Comparison of ENCODE assay signal across 28 mouse cellular contexts in the genomic region with DNA sequence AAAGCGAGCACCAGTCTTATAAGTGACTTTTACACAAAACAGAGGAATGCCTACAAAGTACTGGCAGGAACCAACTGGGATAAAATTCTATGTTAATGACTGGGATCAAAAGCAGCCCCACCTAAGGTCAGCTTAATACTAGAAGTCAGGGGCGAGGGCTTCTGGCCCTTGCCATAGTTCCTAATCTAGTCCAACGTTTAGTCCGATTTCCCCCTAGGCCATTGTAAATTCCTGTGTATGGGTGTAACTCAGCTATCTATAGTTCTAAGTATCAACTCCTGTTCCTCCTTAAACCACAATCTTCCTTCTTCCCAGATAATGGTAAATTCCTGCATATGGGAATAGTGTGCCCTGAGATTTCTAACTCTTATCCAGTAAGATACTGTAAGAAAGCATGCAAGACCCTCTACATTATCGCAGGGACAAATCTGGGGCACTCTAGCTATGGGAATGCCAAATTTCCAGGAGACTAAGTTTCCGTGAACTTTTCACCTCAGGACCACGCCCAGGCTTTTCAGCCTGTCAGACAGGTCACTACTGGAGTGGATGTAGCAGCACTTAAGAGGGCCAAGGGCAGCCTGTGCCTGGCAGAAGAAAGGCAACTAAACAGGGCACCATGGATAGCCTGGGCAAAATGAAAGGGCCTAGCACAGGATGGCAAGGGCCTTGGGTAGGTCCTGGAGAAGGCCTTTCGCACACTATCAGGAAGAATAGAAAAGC. TPM values are rescaled to one million over a fixed set of nuclear protein-coding genes. Genes with fewer than 3 reads are reported as not detected.
A peak's percentile ranks its signal among the peaks of the same experiment; 100 is the strongest.
DNase-seq lines count a peak whose midpoint lies in the region; ATAC-seq and TF ChIP-seq lines count a peak whose summit lies in the region.
"Had no signal": no experiment of that assay in that cellular context is flagged by ENCODE, and none has a peak within 500 bp of the region (broad histone marks: within the 10 kb centered on the region; RNA-seq: fewer than 3 reads in every experiment).

No protein-coding gene starts in this region.

- no peaks in the 10 kb centered on the region for H3K27me3 ChIP-seq in heart, adult 2 months (ENCODE audit: control insufficient read depth, insufficient read depth, low read length)
- no peaks in the 10 kb centered on the region for H3K27me3 ChIP-seq in ES-Bruce4 (ENCODE audit: control insufficient read depth, insufficient read depth, low read length, poor library complexity, severe bottlenecking)
- H3K27me3 ChIP-seq in midbrain, embryonic 11.5 days (ENCODE audit: control insufficient read depth, insufficient read depth, low read length) = no peaks in the 10 kb centered on the region
- H3K27me3 ChIP-seq in stomach, postnatal 0 days (ENCODE audit: control insufficient read depth, insufficient read depth, low read length) = no peaks in the 10 kb centered on the region
- H3K27me3 ChIP-seq: embryonic facial prominence, embryonic 13.5 days; limb, embryonic 13.5 days; megakaryocyte, embryonic 14.5 days; midbrain, embryonic 13.5 days had no signal

- no peak for TF ChIP-seq EP300 in heart, adult 2 months (IDR thresholded peaks at IDR 0.05; ENCODE audit: insufficient read depth, low read depth, low read length)
- TF ChIP-seq EP300 in ES-Bruce4 (IDR thresholded peaks at IDR 0.05; ENCODE audit: insufficient read depth, low read depth, low read length) = no peak
- TF ChIP-seq EP300 in stomach, postnatal 0 days (optimal IDR thresholded peaks at IDR 0.05) = no peak

- peaks cover 4% of the 10 kb centered on the region for H3K36me3 ChIP-seq in heart, adult 2 months (ENCODE audit: control insufficient read depth, insufficient read depth, low read length)
- H3K36me3 ChIP-seq in ES-Bruce4 (ENCODE audit: control insufficient read depth, insufficient read depth, low read length, poor library complexity, severe bottlenecking) = no peaks in the 10 kb centered on the region
- no peaks in the 10 kb centered on the region for H3K36me3 ChIP-seq in midbrain, embryonic 11.5 days (ENCODE audit: control insufficient read depth, insufficient read depth, low read length)
- no peaks in the 10 kb centered on the region for H3K36me3 ChIP-seq in stomach, postnatal 0 days (ENCODE audit: control insufficient read depth, insufficient read depth, low read length)
- H3K36me3 ChIP-seq: embryonic facial prominence, embryonic 13.5 days; forebrain, embryonic 10.5 days; limb, embryonic 13.5 days; midbrain, embryonic 13.5 days had no signal

- no peaks in the 10 kb centered on the region for H3K79me2 ChIP-seq in heart, adult 2 months (replicated peaks; ENCODE audit: control insufficient read depth, insufficient read depth, low read length)

- H3K9ac ChIP-seq in heart, adult 2 months (ENCODE audit: low read depth, low read length) = no peak overlapping the region
- H3K9ac ChIP-seq in ES-Bruce4 (ENCODE audit: low read depth, poor library complexity, severe bottlenecking) = no peak overlapping the region
- no peak overlapping the region for H3K9ac ChIP-seq in midbrain, embryonic 11.5 days (ENCODE audit: low read length)
- H3K9ac ChIP-seq in stomach, postnatal 0 days (ENCODE audit: low read length) = no peak overlapping the region
- H3K9ac ChIP-seq: embryonic facial prominence, embryonic 13.5 days; limb, embryonic 13.5 days; midbrain, embryonic 13.5 days had no signal

- TF ChIP-seq CTCF in heart, adult 2 months (IDR thresholded peaks at IDR 0.05) = no peak
- TF ChIP-seq CTCF in ES-Bruce4 (IDR thresholded peaks at IDR 0.05; ENCODE audit: low read depth, low read length) = no peak
- TF ChIP-seq CTCF in stomach, postnatal 0 days (IDR thresholded peaks at IDR 0.05; ENCODE audit: low read depth) = no peak

- intact Hi-C loops in heart, adult 2 months (cut with DNase I) = loop anchor here (10.0 kb wide), 1 partner anchor 188 kb away; no protein-coding TSS in a partner anchor
- intact Hi-C loops in heart, postnatal 14 days (cut with DNase I) = loop anchor here (5.0 kb wide), 1 partner anchor 76 kb away; the partner anchor contains the start of genes Cab39l and Setdb2

- no peak for TF ChIP-seq POLR2A in heart, adult 2 months (IDR thresholded peaks at IDR 0.05; ENCODE audit: insufficient read depth, low read depth, low read length)
- no peak for TF ChIP-seq POLR2A in ES-Bruce4 (IDR thresholded peaks at IDR 0.05; ENCODE audit: insufficient read depth, low read length)

- 75% methylated on average over 8 of the region's 8 CpGs for WGBS in heart, adult 2 months
- 90% methylated on average over 8 of the region's 8 CpGs for WGBS in midbrain, embryonic 11.5 days
- 66% methylated on average over 8 of the region's 8 CpGs for WGBS in stomach, postnatal 0 days

- H3K27ac ChIP-seq in heart, adult 2 months = peak overlapping the region; percentile 13; the same call in 1 of the 2 replicates
- peak overlapping the region; percentile 79 for H3K27ac ChIP-seq in ES-Bruce4 (ENCODE audit: insufficient read depth, low read length)
- no peak overlapping the region for H3K27ac ChIP-seq in midbrain, embryonic 11.5 days (ENCODE audit: low read depth, low read length)
- H3K27ac ChIP-seq in stomach, postnatal 0 days (replicated peaks) = no peak overlapping the region
- H3K27ac ChIP-seq: embryonic facial prominence, embryonic 13.5 days; forebrain, embryonic 10.5 days; gastrocnemius, adult 2 months; limb, embryonic 13.5 days; midbrain, embryonic 13.5 days had no signal

- H3K9me3 ChIP-seq in ES-Bruce4 (replicated peaks; ENCODE audit: control insufficient read depth, insufficient read depth, low read length, poor library complexity, severe bottlenecking) = peaks cover 2% of the 10 kb centered on the region; the same call in 1 of the 2 replicates
- peaks cover 3% of the 10 kb centered on the region; the same call in 1 of the 2 replicates for H3K9me3 ChIP-seq in midbrain, embryonic 11.5 days (ENCODE audit: control insufficient read depth, low read length)
- H3K9me3 ChIP-seq in stomach, postnatal 0 days (ENCODE audit: control insufficient read depth, low read length) = no peaks in the 10 kb centered on the region
- H3K9me3 ChIP-seq: embryonic facial prominence, embryonic 13.5 days; midbrain, embryonic 13.5 days had no signal

- H3K4me1 ChIP-seq in heart, adult 2 months (ENCODE audit: control insufficient read depth, insufficient read depth, low read length) = peaks cover 6% of the 10 kb centered on the region
- H3K4me1 ChIP-seq in ES-Bruce4 (ENCODE audit: control insufficient read depth, insufficient read depth, low read length) = peaks cover 2% of the 10 kb centered on the region
- H3K4me1 ChIP-seq in midbrain, embryonic 11.5 days (ENCODE audit: control insufficient read depth, insufficient read depth, low read length) = no peaks in the 10 kb centered on the region
- 0 out of 2 replicates have a peak, but pooled peaks cover 2% of the 10 kb centered on the region for H3K4me1 ChIP-seq in stomach, postnatal 0 days (replicated peaks; ENCODE audit: control insufficient read depth, insufficient read depth)
- H3K4me1 ChIP-seq: embryonic facial prominence, embryonic 13.5 days; forebrain, embryonic 10.5 days; midbrain, embryonic 13.5 days had no signal

- no peak overlapping the region for H3K4me2 ChIP-seq in midbrain, embryonic 11.5 days
- no peak overlapping the region for H3K4me2 ChIP-seq in stomach, postnatal 0 days (replicated peaks; ENCODE audit: low read depth)
- H3K4me2 ChIP-seq: embryonic facial prominence, embryonic 13.5 days; limb, embryonic 13.5 days; liver, embryonic 11.5 days; midbrain, embryonic 13.5 days had no signal

- DNase-seq in heart, adult 2 months = no peak
- DNase-seq in heart, postnatal 14 days = no peak
- peak; percentile 77 for DNase-seq in ZHBTc4 (ENCODE audit: low read depth, low spot score)
- DNase-seq in lung, postnatal 14 days = peak; percentile 2
- DNase-seq in midbrain, embryonic 11.5 days (ENCODE audit: low spot score, missing footprints) = no peak
- DNase-seq in stomach, postnatal 0 days (ENCODE audit: low spot score) = no peak
- DNase-seq in c-Kit-positive CD71-positive TER-119-positive erythroid progenitor cells, embryonic 14.5 days (ENCODE audit: low spot score) = no peak
- DNase-seq: adrenal gland, postnatal 25 days; cerebellum, adult 18-20 months; cerebellum, postnatal 10 days; gastrocnemius, adult 2 months; gastrocnemius, postnatal 36 days; kidney, adult 8-10 months; kidney, postnatal 14 days; layer of hippocampus, postnatal 36 days; thymus, postnatal 4 days had no signal

- no peak for ATAC-seq in midbrain, embryonic 11.5 days (ENCODE audit: low FRiP score)
- ATAC-seq in stomach, postnatal 0 days (ENCODE audit: low FRiP score, low TSS enrichment) = no peak
- ATAC-seq: forebrain, embryonic 16.5 days; hindbrain, embryonic 16.5 days; midbrain, embryonic 13.5 days had no signal

- no peak overlapping the region for H3K4me3 ChIP-seq in heart, adult 2 months
- H3K4me3 ChIP-seq in ES-Bruce4 (ENCODE audit: low read depth, low read length) = no peak overlapping the region
- no peak overlapping the region for H3K4me3 ChIP-seq in midbrain, embryonic 11.5 days (ENCODE audit: low read depth, low read length)
- H3K4me3 ChIP-seq in stomach, postnatal 0 days (ENCODE audit: low read depth, low read length) = no peak overlapping the region
- H3K4me3 ChIP-seq: embryonic facial prominence, embryonic 13.5 days; forebrain, embryonic 10.5 days; gastrocnemius, adult 2 months; limb, embryonic 13.5 days; megakaryocyte, embryonic 14.5 days; midbrain, embryonic 13.5 days had no signal

RNA-seq across cellular contexts. Expression of gene Phf11d, which starts 1.3 kb away (rescaled TPM):
- total RNA-seq in heart, adult 2 months (2021) = 1 to 10 TPM; 4.6 to 5.6 TPM
- 7.2 and 13.2 TPM in 2 replicates for polyA plus RNA-seq in heart, adult 2 months (2012; rRNA removed)
- total RNA-seq in heart, postnatal 14 days (2021) = 1 to 10 TPM; 6.8 to 8.5 TPM
- 22.6 and 23.4 TPM in 2 replicates for polyA plus RNA-seq in ES-Bruce4 (2011; ENCODE audit: insufficient read depth, insufficient read length, low read depth, missing spikeins)
- polyA plus RNA-seq in midbrain, embryonic 11.5 days (2014; fragmentation: Nextera tagmentation; extraction: Ambion mirVana) = 0.14 and 0.18 TPM in 2 replicates
- 5.5 and 6.9 TPM in 2 replicates for polyA plus RNA-seq in stomach, postnatal 0 days (2015; fragmentation: Nextera tagmentation; extraction: Ambion mirVana)

RNA-seq across cellular contexts. Expression of gene Phf11b, which starts 25.4 kb away (rescaled TPM):
- 1 to 10 TPM in 1 of 2 experiments, under 1 TPM in 1; 0.73 to 1.0 TPM for total RNA-seq in heart, adult 2 months (2021)
- polyA plus RNA-seq in heart, adult 2 months (2012; rRNA removed) = 0.53 TPM in 2 replicates
- total RNA-seq in heart, postnatal 14 days (2021) = under 1 TPM in 1 of 2 experiments, not detected in 1; 0.54 TPM
- polyA plus RNA-seq in ES-Bruce4 (2011; ENCODE audit: insufficient read depth, insufficient read length, low read depth, missing spikeins) = 0.52 TPM in 1 of 2 replicates, not detected in the other
- polyA plus RNA-seq in midbrain, embryonic 11.5 days (2014; fragmentation: Nextera tagmentation; extraction: Ambion mirVana) = 0.22 and 0.48 TPM in 2 replicates
- 0.93 and 1.2 TPM in 2 replicates for polyA plus RNA-seq in stomach, postnatal 0 days (2015; fragmentation: Nextera tagmentation; extraction: Ambion mirVana)
- total RNA-seq: layer of hippocampus, postnatal 36 days; left cerebral cortex, postnatal 25 days had no signal
- polyA plus RNA-seq: forebrain, embryonic 16.5 days; neural tube, embryonic 14.5 days; testis, adult 2 months had no signal

RNA-seq across cellular contexts. Expression of gene Phf11c, which starts 28.6 kb away (rescaled TPM):
- total RNA-seq in heart, adult 2 months (2021) = under 1 TPM; 0.59 to 0.89 TPM
- 0.27 and 0.41 TPM in 2 replicates for polyA plus RNA-seq in heart, adult 2 months (2012; rRNA removed)
- 1 to 10 TPM in 1 of 2 experiments, under 1 TPM in 1; 0.93 to 1.0 TPM for total RNA-seq in heart, postnatal 14 days (2021)
- polyA plus RNA-seq in ES-Bruce4 (2011; ENCODE audit: insufficient read depth, insufficient read length, low read depth, missing spikeins) = 1.0 and 1.1 TPM in 2 replicates
- polyA plus RNA-seq in midbrain, embryonic 11.5 days (2014; fragmentation: Nextera tagmentation; extraction: Ambion mirVana) = 0.45 and 0.63 TPM in 2 replicates
- 0.18 and 0.30 TPM in 2 replicates for polyA plus RNA-seq in stomach, postnatal 0 days (2015; fragmentation: Nextera tagmentation; extraction: Ambion mirVana)

Comparison
In these comparisons a context has a peak if more than half of its experiments do, and no peak if none do; other contexts are left out.
1. DNase-seq: peak in ZHBTc4 (single experiment) and lung, postnatal 14 days (single experiment); none in heart, adult 2 months (0 of 2), heart, postnatal 14 days (0 of 2), midbrain, embryonic 11.5 days (single experiment), stomach, postnatal 0 days (single experiment) and c-Kit-positive CD71-positive TER-119-positive erythroid progenitor cells, embryonic 14.5 days (single experiment).
2. H3K27ac ChIP-seq: peak in heart, adult 2 months (single experiment) and ES-Bruce4 (single experiment); none in midbrain, embryonic 11.5 days (single experiment) and stomach, postnatal 0 days (single experiment).